Mouse (Mus musculus) olfactory bulb, adult 2 months (tissue): ENCODE measurements around the gene Lrfn4.

Experiments
- CTCF ChIP-seq: fragments of 200-500 bp; IDR thresholded peaks from 2 replicates; pipeline ENCODE4 v1.5.1; 2012; ENCODE audit warnings: low read depth, mild to moderate bottlenecking, low read length, moderate library complexity; ENCODE audit not compliant: insufficient read depth
- POLR2A ChIP-seq: fragments of 200-500 bp; IDR thresholded peaks from 2 replicates; pipeline ENCODE4 v1.6.1; 2012; ENCODE audit warnings: mild to moderate bottlenecking, low read depth, low read length, moderate library complexity; ENCODE audit not compliant: insufficient read depth

GRCm38 (mm10) chr19:4624006-4624405, 8.5 kb upstream of the Lrfn4 start:
- TF ChIP-seq CTCF (no peak), POLR2A (no peak)
